Mouse (Mus musculus): ENCODE results near the gene Polh.

DNA sequence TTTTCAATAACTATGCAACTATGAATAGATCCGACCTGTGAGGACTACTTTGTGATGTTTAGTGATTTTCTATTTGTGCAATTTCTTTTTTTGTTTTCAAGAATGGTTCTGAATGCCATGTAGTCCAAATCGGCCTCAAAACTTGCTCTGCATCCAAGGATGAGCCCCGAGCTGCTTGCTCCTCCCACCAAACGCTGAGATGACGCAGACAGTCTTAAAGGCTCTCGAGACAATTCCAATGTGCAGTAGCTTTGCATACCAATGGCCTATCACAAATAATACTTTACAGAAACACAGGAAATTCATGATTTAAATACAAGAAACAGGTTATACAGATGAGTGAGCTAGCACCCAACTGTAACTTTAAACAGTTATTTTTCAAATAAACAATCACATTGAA, 1.3 kb downstream of the Polh start:
- TF ChIP-seq CTCF (IDR thresholded peaks at IDR 0.05; ENCODE audit: insufficient read depth, low read length) (no peak), POLR2A (IDR thresholded peaks at IDR 0.05; ENCODE audit: borderline replicate concordance, extremely low read depth, low read depth, low read length) (no peak)

Data from lung, adult 2 months (tissue).